27 mouse cellular contexts compared by ENCODE assay signal in genomic region chr19:33084683-33085082, GRCm38 (mm10).
"Had no signal": no experiment of that assay in that cellular context is flagged by ENCODE, and none has a peak within 500 bp of the region (broad histone marks: within the 10 kb centered on the region; RNA-seq: fewer than 3 reads in every experiment).

No protein-coding gene starts in this region.

- ATAC-seq: hindbrain, postnatal 0 days; intestine, embryonic 16.5 days; liver, embryonic 12.5 days had no signal

- H3K27ac ChIP-seq: gastrocnemius, adult 2 months; heart, embryonic 10.5 days; hindbrain, embryonic 13.5 days; hindbrain, embryonic 15.5 days; hindbrain, postnatal 0 days; kidney, embryonic 15.5 days; kidney, postnatal 0 days; limb, embryonic 13.5 days; limb, embryonic 15.5 days; liver, embryonic 12.5 days; liver, embryonic 14.5 days had no signal

- H3K4me1 ChIP-seq: heart, embryonic 10.5 days; heart, embryonic 12.5 days; hindbrain, embryonic 13.5 days; hindbrain, embryonic 15.5 days; kidney, embryonic 15.5 days; liver, embryonic 12.5 days had no signal

- H3K27me3 ChIP-seq: heart, embryonic 12.5 days; hindbrain, embryonic 13.5 days; hindbrain, embryonic 15.5 days; kidney, embryonic 15.5 days; limb, embryonic 13.5 days; limb, embryonic 15.5 days; liver, embryonic 12.5 days had no signal

- H3K4me3 ChIP-seq: gastrocnemius, adult 2 months; heart, embryonic 10.5 days; heart, embryonic 12.5 days; hindbrain, embryonic 13.5 days; hindbrain, embryonic 15.5 days; kidney, embryonic 15.5 days; limb, embryonic 13.5 days; limb, embryonic 15.5 days; liver, embryonic 12.5 days had no signal

- DNase-seq: gastrocnemius, adult 2 months; gastrocnemius, postnatal 10 days; gastrocnemius, postnatal 36 days; heart, adult 18-20 months; heart, postnatal 10 days; heart, postnatal 36 days; kidney, adult 11 months; kidney, adult 2 months; kidney, adult 9 months; kidney, postnatal 14 days; kidney, postnatal 36 days; layer of hippocampus, adult 9-11 months; layer of hippocampus, postnatal 36 days; left cerebral cortex, postnatal 4 days; lung, adult 18-20 months had no signal

- H3K9me3 ChIP-seq: heart, embryonic 10.5 days; heart, embryonic 12.5 days; hindbrain, embryonic 13.5 days; hindbrain, embryonic 15.5 days; kidney, embryonic 15.5 days; limb, embryonic 13.5 days; limb, embryonic 15.5 days; liver, embryonic 12.5 days had no signal

- H3K9ac ChIP-seq: heart, embryonic 12.5 days; hindbrain, embryonic 13.5 days; hindbrain, embryonic 15.5 days; kidney, embryonic 15.5 days; limb, embryonic 13.5 days; limb, embryonic 15.5 days; liver, embryonic 12.5 days; liver, embryonic 14.5 days had no signal

- H3K4me2 ChIP-seq: heart, embryonic 12.5 days; hindbrain, embryonic 13.5 days; hindbrain, embryonic 15.5 days; kidney, embryonic 15.5 days; limb, embryonic 13.5 days; limb, embryonic 15.5 days; liver, embryonic 12.5 days had no signal

- H3K36me3 ChIP-seq: heart, embryonic 10.5 days; heart, embryonic 12.5 days; hindbrain, embryonic 13.5 days; hindbrain, embryonic 15.5 days; kidney, embryonic 15.5 days; limb, embryonic 13.5 days; limb, embryonic 15.5 days; liver, embryonic 12.5 days had no signal
